Mouse (Mus musculus) megakaryocyte, embryonic 14.5 days (primary cell): ENCODE data around the gene Nat9.

Experiments
- FLI1 ChIP-seq: IDR thresholded peaks from 2 replicates; pipeline ENCODE4 v1.6.1; 2012; ENCODE audit warnings: low read length, inconsistent platforms, mixed read lengths
- GATA1 ChIP-seq: IDR thresholded peaks from 3 replicates; pipeline ENCODE4 v1.6.1; 2012; ENCODE audit warnings: mixed read lengths, low read length, inconsistent platforms, borderline replicate concordance

DNA sequence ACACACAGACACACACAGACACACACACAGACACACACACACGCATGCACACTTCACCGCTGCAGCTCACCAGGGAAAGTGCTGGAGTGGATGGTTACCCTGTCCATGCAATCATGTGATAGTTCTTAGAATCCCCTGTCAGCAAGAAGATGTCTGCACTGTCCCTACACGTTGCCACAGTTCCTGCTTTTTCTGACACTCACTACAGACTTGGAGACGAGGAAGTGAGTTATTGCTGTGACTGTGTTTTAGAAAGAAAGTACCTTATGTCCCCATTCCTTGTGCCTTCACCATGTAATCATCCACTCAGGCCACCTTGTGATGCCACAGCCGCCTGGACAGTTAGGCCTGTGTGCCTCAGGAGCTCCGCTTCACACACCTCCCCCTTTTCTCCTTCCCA lies 1.6 kb upstream of the Nat9 start:
- TF ChIP-seq GATA1 (no peak), FLI1 (no peak)
